Mouse (Mus musculus) CH12.LX (cell line): Measurements from ENCODE around the gene Prim1. TPM values are rescaled to one million over a fixed set of nuclear protein-coding genes. Genes with fewer than 3 reads are reported as not detected.

Experiments used
- DNase-seq: peaks from one replicate; pipeline ENCODE4 v3.0.0-alpha.2; 2013; ENCODE audit errors: extremely low read depth
- H3K27ac ChIP-seq: 2 replicates; pipeline ENCODE4 v1.5.1; 2012; ENCODE audit warnings: low read depth, mild to moderate bottlenecking, control low read depth, moderate library complexity; ENCODE audit not compliant: insufficient read depth
- H3K27me3 ChIP-seq: replicated peaks from 2 replicates; pipeline ENCODE3; 2012; ENCODE audit warnings: inconsistent platforms
- H3K36me3 ChIP-seq, 2 experiments: replicated peaks in 1 of 2; 2 replicates each; pipeline versions ENCODE3 to v1.6.1; 2012; ENCODE audit warnings: inconsistent platforms in 1 of 2, low read length in 1 of 2, mild to moderate bottlenecking in 1 of 2, mixed read lengths in 1 of 2, moderate library complexity in 1 of 2; ENCODE audit not compliant: control insufficient read depth in 1 of 2, insufficient read depth in 1 of 2
- H3K4me1 ChIP-seq, 2 experiments: 2 replicates each; pipeline ENCODE4 v1.6.1; 2012; ENCODE audit warnings: inconsistent platforms in 1 of 2, moderate library complexity in 1 of 2; ENCODE audit not compliant: insufficient read depth in 2 of 2, control insufficient read depth in 1 of 2
- H3K4me2 ChIP-seq: 2 replicates; pipeline ENCODE4 v1.6.1; 2012; ENCODE audit warnings: low read depth, mild to moderate bottlenecking, control low read depth; ENCODE audit not compliant: poor library complexity, insufficient read depth, severe bottlenecking
- H3K4me3 ChIP-seq, 3 experiments: fragments of 150-350 bp in 1 of 3; sonication (generic) in 1 of 3; replicated peaks in 1 of 3; 2 replicates each; pipeline versions ENCODE3 to v1.5.1; 2011 to 2012; ENCODE audit warnings: low read depth in 2 of 3, low read length in 2 of 3, mild to moderate bottlenecking in 2 of 3, moderate library complexity in 2 of 3, control low read depth in 1 of 3, improper control_type of control experiment in 1 of 3, inconsistent platforms in 1 of 3, mixed read lengths in 1 of 3; ENCODE audit not compliant: poor library complexity in 1 of 3
- H3K79me2 ChIP-seq: replicated peaks from 2 replicates; pipeline ENCODE4 v1.6.1; 2012; ENCODE audit warnings: mild to moderate bottlenecking, moderate library complexity; ENCODE audit not compliant: control insufficient read depth, poor library complexity, insufficient read depth, severe bottlenecking; ENCODE audit errors: extremely low read depth
- H3K9ac ChIP-seq: 2 replicates; pipeline ENCODE4 v1.6.1; 2012; ENCODE audit warnings: low read depth, mild to moderate bottlenecking, control low read depth, moderate library complexity; ENCODE audit not compliant: insufficient read depth
- H3K9me3 ChIP-seq: replicated peaks from 2 replicates; pipeline ENCODE3; 2012; ENCODE audit warnings: low read length, inconsistent platforms, mixed read lengths
- BHLHE40 ChIP-seq: IDR thresholded peaks from 2 replicates; pipeline ENCODE4 v1.6.1; 2011; ENCODE audit warnings: mild to moderate bottlenecking, low read depth, low read length, improper control_type of control experiment
- CHD1 ChIP-seq: IDR thresholded peaks from 2 replicates; pipeline ENCODE4 v1.6.1; 2012; ENCODE audit warnings: low read depth, low read length, improper control_type of control experiment, inconsistent platforms
- CHD2 ChIP-seq: IDR thresholded peaks from 2 replicates; pipeline ENCODE4 v1.6.1; 2011; ENCODE audit warnings: low read length, improper control_type of control experiment
- CTCF ChIP-seq, 2 experiments: IDR thresholded peaks in 1 of 2; conservative IDR thresholded peaks in 1 of 2; 2 replicates each; pipeline ENCODE4 v1.5.1; 2011 to 2012; ENCODE audit warnings: low read depth in 2 of 2, low read length in 2 of 2, improper control_type of control experiment in 1 of 2, inconsistent platforms in 1 of 2, mild to moderate bottlenecking in 1 of 2, moderate library complexity in 1 of 2
- E2F4 ChIP-seq: IDR thresholded peaks from 2 replicates; pipeline ENCODE4 v1.6.1; 2011; ENCODE audit warnings: low read depth, low read length, improper control_type of control experiment; ENCODE audit not compliant: insufficient replicate concordance
- ETS1 ChIP-seq: conservative IDR thresholded peaks from 2 replicates; pipeline ENCODE4 v1.6.1; 2012; ENCODE audit warnings: low read depth, mild to moderate bottlenecking, inconsistent platforms, low read length, improper control_type of control experiment, moderate library complexity
- GABPA ChIP-seq: IDR thresholded peaks from 2 replicates; pipeline ENCODE4 v1.6.1; 2012; ENCODE audit warnings: low read depth, low read length, improper control_type of control experiment, inconsistent platforms; ENCODE audit not compliant: insufficient replicate concordance
- IRF4 ChIP-seq: IDR thresholded peaks from 2 replicates; pipeline ENCODE4 v1.6.1; 2014; ENCODE audit warnings: low read depth, mild to moderate bottlenecking, inconsistent platforms, low read length, improper control_type of control experiment
- JUN ChIP-seq: IDR thresholded peaks from 2 replicates; pipeline ENCODE4 v1.6.1; 2011; ENCODE audit warnings: low read depth, mild to moderate bottlenecking, low read length, improper control_type of control experiment, moderate library complexity; ENCODE audit not compliant: insufficient read depth
- KAT2A ChIP-seq: IDR thresholded peaks from 2 replicates; pipeline ENCODE4 v1.6.1; 2012; ENCODE audit warnings: low read length, improper control_type of control experiment, inconsistent platforms; ENCODE audit not compliant: insufficient replicate concordance
- MAFK ChIP-seq: IDR thresholded peaks from 2 replicates; pipeline ENCODE4 v1.6.1; 2011; ENCODE audit warnings: low read length, improper control_type of control experiment; ENCODE audit not compliant: insufficient replicate concordance
- MAX ChIP-seq: IDR thresholded peaks from 2 replicates; pipeline ENCODE4 v1.6.1; 2011; ENCODE audit warnings: low read length, improper control_type of control experiment
- MAZ ChIP-seq: IDR thresholded peaks from 2 replicates; pipeline ENCODE4 v1.6.1; 2012; ENCODE audit warnings: low read depth, mild to moderate bottlenecking, inconsistent platforms, low read length, improper control_type of control experiment, moderate library complexity
- MEF2A ChIP-seq: IDR thresholded peaks from 2 replicates; pipeline ENCODE4 v1.6.1; 2014; ENCODE audit warnings: low read depth, mild to moderate bottlenecking, inconsistent platforms, low read length, improper control_type of control experiment, borderline replicate concordance
- MXI1 ChIP-seq: IDR thresholded peaks from 2 replicates; pipeline ENCODE4 v1.6.1; 2011; ENCODE audit warnings: mild to moderate bottlenecking, low read depth, low read length, improper control_type of control experiment
- MYC ChIP-seq: IDR thresholded peaks from 2 replicates; pipeline ENCODE4 v1.6.1; 2011; ENCODE audit warnings: low read depth, mild to moderate bottlenecking, improper control_type of control experiment, low read length
- NRF1 ChIP-seq: IDR thresholded peaks from 2 replicates; pipeline ENCODE4 v1.6.1; 2014; ENCODE audit warnings: low read depth, mild to moderate bottlenecking, inconsistent platforms, low read length, improper control_type of control experiment, moderate library complexity
- POLR2A ChIP-seq: IDR thresholded peaks from 2 replicates; pipeline ENCODE4 v1.6.1; 2011; ENCODE audit warnings: low read depth, mild to moderate bottlenecking, improper control_type of control experiment, low read length
- POLR2AphosphoS2 ChIP-seq: IDR thresholded peaks from 2 replicates; pipeline ENCODE4 v1.6.1; 2011; ENCODE audit warnings: low read depth, low read length, improper control_type of control experiment
- RAD21 ChIP-seq: IDR thresholded peaks from 2 replicates; pipeline ENCODE4 v1.6.1; 2011; ENCODE audit warnings: low read depth, mild to moderate bottlenecking, low read length, improper control_type of control experiment, moderate library complexity
- RCOR1 ChIP-seq: conservative IDR thresholded peaks from 2 replicates; pipeline ENCODE4 v1.6.1; 2012; ENCODE audit warnings: low read depth, mild to moderate bottlenecking, inconsistent platforms, low read length, improper control_type of control experiment
- USF1 ChIP-seq: IDR thresholded peaks from 2 replicates; pipeline ENCODE4 v1.6.1; 2014; ENCODE audit warnings: low read depth, mild to moderate bottlenecking, inconsistent platforms, low read length, improper control_type of control experiment
- USF2 ChIP-seq: conservative IDR thresholded peaks from 2 replicates; pipeline ENCODE4 v1.6.1; 2011; ENCODE audit warnings: low read depth, low read length, improper control_type of control experiment
- ZC3H11A ChIP-seq: IDR thresholded peaks from 2 replicates; pipeline ENCODE4 v1.6.1; 2012; ENCODE audit warnings: low read depth, mild to moderate bottlenecking, inconsistent platforms, low read length, improper control_type of control experiment
- dilution Hi-C: fragments of 300-500 bp; cut with MboI; formaldehyde crosslinking; loops from 2 replicates; pipeline ENCODE4 v1.14.3; 2020; ENCODE audit warnings: low sequenced_read_pairs; ENCODE audit not compliant: extremely low pct_unique_long_range_greater_than_20kb, extremely low pct_ligation_motif_present
- in situ Hi-C: fragments of 300-500 bp; cut with MboI; formaldehyde crosslinking; loops from 3 replicates; pipeline ENCODE4 v1.14.3; 2019; ENCODE audit warnings: low sequenced_read_pairs, low pct_ligation_motif_present, low pct_unique_long_range_greater_than_20kb, mixed read lengths
- polyA plus RNA-seq: library from polyadenylated mRNA; unstranded; fragments of >175 nt; gene quantifications from 2 replicates; pipeline ENCODE4 v1.2.1, GENCODE M21; 2012; ENCODE audit warnings: low read depth; ENCODE audit not compliant: insufficient read length
- total RNA-seq, 2 experiments: library from RNA; depleted of rRNA; stranded (reverse); fragments of 300-350 nt in 1 of 2; fragments of >200 nt in 1 of 2; gene quantifications; 2 replicates each; pipeline ENCODE4 v1.2.3; 2012 to 2014

Gene Prim1
- total and polyA plus RNA-seq, 3 experiments: 69.5 to 151 (median 102) TPM

DNA sequence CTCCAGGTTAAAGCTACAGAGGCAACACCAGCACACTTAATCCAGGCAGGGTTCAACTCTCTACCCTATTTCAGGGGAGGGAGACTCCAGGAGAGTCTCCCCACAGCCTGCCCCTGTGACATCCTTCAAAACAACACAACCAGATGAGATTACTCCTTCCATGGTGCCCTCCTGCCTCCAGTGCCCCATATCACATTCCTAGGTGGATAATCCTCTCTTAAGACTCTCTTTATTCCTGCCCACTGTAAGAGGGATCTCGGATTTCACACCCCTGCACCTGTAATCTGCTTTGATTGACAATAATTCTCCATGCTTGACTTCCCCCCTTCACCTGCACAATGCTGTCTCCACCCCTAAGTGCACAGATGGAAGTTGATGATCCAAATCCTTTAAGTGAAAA lies 39.5 kb upstream of the Prim1 start:
- no peak overlapping the region for H3K27ac ChIP-seq
- no peak overlapping the region for H3K4me3 ChIP-seq
- H3K4me2 ChIP-seq: no peak overlapping the region
- DNase-seq: no peak
- in situ Hi-C loops (no loop called here), dilution Hi-C loops (no loop called here)
- TF ChIP-seq NRF1 (no peak), ETS1 (no peak), USF1 (no peak), POLR2A (no peak), IRF4 (no peak), RCOR1 (no peak), MAX (no peak), POLR2AphosphoS2 (no peak), MEF2A (no peak), ZC3H11A (no peak), CHD1 (no peak), GABPA (no peak), BHLHE40 (no peak), JUN (no peak), RAD21 (no peak), KAT2A (no peak), USF2 (no peak), MXI1 (no peak), CHD2 (no peak)
- H3K9me3 ChIP-seq: no peaks in the 10 kb centered on the region
- H3K36me3 ChIP-seq: no peaks in the 10 kb centered on the region
- H3K9ac ChIP-seq: no peak overlapping the region
- no peaks in the 10 kb centered on the region for H3K4me1 ChIP-seq
- H3K79me2 ChIP-seq: no peaks in the 10 kb centered on the region
- H3K27me3 ChIP-seq: no peaks in the 10 kb centered on the region

DNA sequence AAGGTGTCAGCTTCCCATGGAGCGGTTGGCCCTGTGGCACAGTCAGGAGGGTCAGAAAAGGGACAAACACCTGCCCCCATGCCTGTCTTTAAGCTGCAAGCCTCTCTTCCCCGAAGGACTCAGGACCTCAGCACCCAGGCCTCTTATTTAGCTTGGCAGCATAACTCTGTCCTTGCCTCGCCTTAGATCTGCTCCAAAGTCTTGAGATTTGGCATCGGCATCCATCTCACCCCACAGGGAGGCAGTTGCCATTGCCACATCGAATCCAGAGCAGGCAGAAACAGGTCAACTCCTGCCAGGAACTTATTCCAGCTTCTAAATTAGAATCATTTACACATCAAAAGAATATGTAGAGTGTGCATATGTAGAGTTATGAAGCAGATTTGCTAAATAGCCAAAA lies 30.3 kb upstream of the Prim1 start:
- TF ChIP-seq MAFK: no peak
- no peak for TF ChIP-seq CHD1
- TF ChIP-seq NRF1: no peak
- no peak for TF ChIP-seq POLR2AphosphoS2
- TF ChIP-seq CTCF (conservative IDR thresholded peaks at IDR 0.05 in 1 of 2, IDR thresholded peaks at IDR 0.05 in 1 of 2; ENCODE audit: low read depth in 2 of 2, low read length in 2 of 2): no peak
- TF ChIP-seq E2F4: no peak
- TF ChIP-seq MYC: no peak
- no peak for TF ChIP-seq MAZ
- Histone ChIP-seq H3K4me1 (no peaks in the 10 kb centered on the region), H3K9me3 (no peaks in the 10 kb centered on the region), H3K79me2 (no peaks in the 10 kb centered on the region), H3K4me3 (no peak overlapping the region), H3K36me3 (no peaks in the 10 kb centered on the region), H3K9ac (no peak overlapping the region), H3K27ac (no peak overlapping the region), H3K27me3 (no peaks in the 10 kb centered on the region), H3K4me2 (no peak overlapping the region)
- DNase-seq: no peak
- dilution Hi-C loops (no loop called here), in situ Hi-C loops (no loop called here)
